Mouse (Mus musculus) CD4-positive helper T cell, adult 2 months (primary cell): Measurements from ENCODE around the gene Osbpl9.

Experiments used
- DNase-seq: peaks from one replicate; pipeline ENCODE4 v3.0.0-alpha.2; 2012; ENCODE audit warnings: low read depth, missing footprints, low spot score

Osbpl9 gene

GRCm38 (mm10) chr4:109201582-109202424, at the start of gene Osbpl9:
Gene Osbpl9, minus strand, starts transcription at chr4:109202272.
- DNase-seq, result peak; percentile 96

- DNase-seq, result peak; percentile 51
These were observed 49.5 kb upstream of the Osbpl9 start for GRCm38 (mm10) chr4:109251605-109252004.

- no peak for DNase-seq
These were observed 43.0 kb upstream of the Osbpl9 start for GRCm38 (mm10) chr4:109245016-109245620.

GRCm38 (mm10) chr4:109244506-109244905, 42.4 kb upstream of the Osbpl9 start:
- no peak for DNase-seq

GRCm38 (mm10) chr4:109241934-109242333, 39.9 kb upstream of the Osbpl9 start:
- DNase-seq, result no peak

GRCm38 (mm10) chr4:109241221-109241620, 39.1 kb upstream of the Osbpl9 start:
- DNase-seq, result no peak

GRCm38 (mm10) chr4:109238428-109239268, 36.6 kb upstream of the Osbpl9 start:
- DNase-seq, result no peak

GRCm38 (mm10) chr4:109236186-109236879, 34.3 kb upstream of the Osbpl9 start:
- DNase-seq, result no peak

GRCm38 (mm10) chr4:109234806-109235350, 32.8 kb upstream of the Osbpl9 start:
- no peak for DNase-seq

GRCm38 (mm10) chr4:109234185-109234584, 32.1 kb upstream of the Osbpl9 start, which contains the start of gene Calr4:
Gene Calr4, plus strand, starts transcription at chr4:109234485.
- DNase-seq, result no peak

- peak; percentile 67 for DNase-seq
These were observed 27.8 kb upstream of the Osbpl9 start for GRCm38 (mm10) chr4:109229766-109230279.

- peak; percentile 43 for DNase-seq
These were observed 24.0 kb upstream of the Osbpl9 start for GRCm38 (mm10) chr4:109226071-109226470.

GRCm38 (mm10) chr4:109225606-109226005, 23.5 kb upstream of the Osbpl9 start:
- DNase-seq, result no peak

- DNase-seq, result no peak
These were observed 22.9 kb upstream of the Osbpl9 start for GRCm38 (mm10) chr4:109224762-109225552.

- no peak for DNase-seq
These were observed 19.9 kb upstream of the Osbpl9 start for GRCm38 (mm10) chr4:109222001-109222400.

- DNase-seq, result no peak
These were observed 18.4 kb upstream of the Osbpl9 start for GRCm38 (mm10) chr4:109220441-109220940.

- DNase-seq, result no peak
These were observed 15.9 kb upstream of the Osbpl9 start for GRCm38 (mm10) chr4:109218008-109218407.

- DNase-seq, result no peak
These were observed 11.9 kb upstream of the Osbpl9 start for GRCm38 (mm10) chr4:109213986-109214385.

GRCm38 (mm10) chr4:109210881-109211280, 8.8 kb upstream of the Osbpl9 start:
- no peak for DNase-seq

- no peak for DNase-seq
These were observed 8.2 kb upstream of the Osbpl9 start for GRCm38 (mm10) chr4:109210253-109210652.
